Mouse (Mus musculus) liver, embryonic 16.5 days (tissue): Measurements from ENCODE around the gene Dhodh. TPM values are rescaled to one million over a fixed set of nuclear protein-coding genes. Genes with fewer than 3 reads are reported as not detected.

Experiments used
- ATAC-seq: fragments of 200-750 bp; cut with Nextera tagmentation; 2 replicates; pipeline ENCODE4 v1.8.0; 2017; ENCODE audit warnings: low read depth, mild to moderate bottlenecking, moderate number of reproducible peaks, moderate library complexity
- H3K27ac ChIP-seq: fragments of 300-500 bp; sonication (generic); 2 replicates; pipeline ENCODE4 v1.5.1; 2014; ENCODE audit warnings: mild to moderate bottlenecking, low read length
- H3K27me3 ChIP-seq: fragments of 300-500 bp; sonication (generic); 2 replicates; pipeline ENCODE4 v1.6.1; 2014; ENCODE audit warnings: low read depth, low read length, mixed read lengths; ENCODE audit not compliant: control insufficient read depth, insufficient read depth
- H3K36me3 ChIP-seq: fragments of 300-500 bp; sonication (generic); 2 replicates; pipeline ENCODE4 v1.6.1; 2014; ENCODE audit warnings: mild to moderate bottlenecking; ENCODE audit not compliant: control insufficient read depth, insufficient read depth
- H3K4me1 ChIP-seq: fragments of 300-500 bp; sonication (generic); 2 replicates; pipeline ENCODE4 v1.6.1; 2014; ENCODE audit warnings: low read depth, low read length, mixed read lengths; ENCODE audit not compliant: control insufficient read depth
- H3K4me2 ChIP-seq: fragments of 300-500 bp; sonication (generic); 2 replicates; pipeline ENCODE4 v1.6.1; 2014; ENCODE audit warnings: low read depth, low read length, mixed read lengths
- H3K4me3 ChIP-seq: fragments of 300-500 bp; sonication (generic); 2 replicates; pipeline ENCODE4 v1.5.1; 2014; ENCODE audit warnings: low read depth, mild to moderate bottlenecking, low read length
- H3K9ac ChIP-seq: fragments of 300-500 bp; sonication (generic); 2 replicates; pipeline ENCODE4 v1.6.1; 2014; ENCODE audit warnings: low read depth, low read length
- H3K9me3 ChIP-seq: fragments of 300-500 bp; sonication (generic); replicated peaks from 2 replicates; pipeline ENCODE4 v1.6.1; 2016; ENCODE audit warnings: low read length; ENCODE audit not compliant: control insufficient read depth
- WGBS: fragments of 180-500 bp; shearing (Covaris S2); extraction: QIAGEN DNeasy Blood & Tissue Kit; methylation state at CpG from one replicate; pipeline ENCODE4 v1.1.7; 2014; ENCODE audit not compliant: insufficient replicate concordance; 5-methylcytosine and 5-hydroxymethylcytosine counted together
- polyA plus RNA-seq: library from polyadenylated mRNA; unstranded; fragments of >200 nt; fragmentation: Nextera tagmentation; extraction: Ambion mirVana; gene quantifications from 2 replicates; pipeline ENCODE4 v1.2.1, GENCODE M21; 2015

Dhodh gene
- polyA plus RNA-seq, 1 experiment from 2014 or later = 16.0 TPM

GRCm38 (mm10) chr8:109592164-109592563 is 16.3 kb downstream of the Dhodh start:
- no peak overlapping the region for H3K9ac ChIP-seq
- no peaks in the 10 kb centered on the region for H3K9me3 ChIP-seq
- no peak overlapping the region for H3K4me2 ChIP-seq
- H3K4me1 ChIP-seq = no peaks in the 10 kb centered on the region; the same call in 1 of the 2 replicates
- no peak overlapping the region for H3K27ac ChIP-seq
- no peaks in the 10 kb centered on the region for H3K27me3 ChIP-seq
- no peaks in the 10 kb centered on the region; the same call in 1 of the 2 replicates for H3K36me3 ChIP-seq
- 67% methylated on average over 5 of the region's 5 CpGs for WGBS
- no peak; the same call in 1 of the 2 replicates for ATAC-seq
- no peak overlapping the region for H3K4me3 ChIP-seq

- Histone ChIP-seq H3K36me3 (no peaks in the 10 kb centered on the region; the same call in 1 of the 2 replicates), H3K9ac (no peak overlapping the region), H3K27ac (no peak overlapping the region), H3K27me3 (no peaks in the 10 kb centered on the region), H3K4me1 (no peaks in the 10 kb centered on the region; the same call in 1 of the 2 replicates), H3K9me3 (no peaks in the 10 kb centered on the region), H3K4me2 (no peak overlapping the region), H3K4me3 (no peak overlapping the region)
- 50% methylated on average over 3 of the region's 3 CpGs for WGBS
- peak; percentile 22; the same call in 1 of the 2 replicates for ATAC-seq
These were observed 17.1 kb downstream of the Dhodh start for GRCm38 (mm10) chr8:109591367-109591766.

DNA sequence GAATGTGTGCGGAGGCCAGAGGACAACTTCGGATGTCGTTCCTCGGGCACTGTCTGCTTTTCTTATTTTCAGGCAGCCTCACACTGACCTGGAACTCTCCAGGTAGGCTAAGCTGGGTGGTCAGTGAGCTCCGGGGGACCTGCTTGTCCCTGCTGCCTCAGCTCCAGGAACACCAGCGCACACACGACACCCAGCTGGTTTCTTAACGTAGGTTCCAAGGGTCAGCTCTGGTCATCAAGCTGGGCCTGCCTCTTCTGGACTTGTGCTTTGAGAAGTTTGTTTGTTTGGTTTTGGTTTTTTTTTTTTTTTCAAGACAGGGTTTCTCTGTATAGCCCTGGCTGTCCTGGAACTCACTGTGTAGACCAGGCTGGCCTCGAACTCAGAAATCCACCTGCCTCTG is 17.6 kb downstream of the Dhodh start:
- H3K27ac ChIP-seq = no peak overlapping the region
- no peaks in the 10 kb centered on the region; the same call in 1 of the 2 replicates for H3K36me3 ChIP-seq
- H3K4me1 ChIP-seq = no peaks in the 10 kb centered on the region; the same call in 1 of the 2 replicates
- WGBS = 75% methylated on average over 9 of the region's 9 CpGs
- H3K27me3 ChIP-seq = no peaks in the 10 kb centered on the region
- H3K9me3 ChIP-seq = no peaks in the 10 kb centered on the region
- ATAC-seq = no peak
- no peak overlapping the region for H3K9ac ChIP-seq
- H3K4me3 ChIP-seq = no peak overlapping the region
- H3K4me2 ChIP-seq = no peak overlapping the region

DNA sequence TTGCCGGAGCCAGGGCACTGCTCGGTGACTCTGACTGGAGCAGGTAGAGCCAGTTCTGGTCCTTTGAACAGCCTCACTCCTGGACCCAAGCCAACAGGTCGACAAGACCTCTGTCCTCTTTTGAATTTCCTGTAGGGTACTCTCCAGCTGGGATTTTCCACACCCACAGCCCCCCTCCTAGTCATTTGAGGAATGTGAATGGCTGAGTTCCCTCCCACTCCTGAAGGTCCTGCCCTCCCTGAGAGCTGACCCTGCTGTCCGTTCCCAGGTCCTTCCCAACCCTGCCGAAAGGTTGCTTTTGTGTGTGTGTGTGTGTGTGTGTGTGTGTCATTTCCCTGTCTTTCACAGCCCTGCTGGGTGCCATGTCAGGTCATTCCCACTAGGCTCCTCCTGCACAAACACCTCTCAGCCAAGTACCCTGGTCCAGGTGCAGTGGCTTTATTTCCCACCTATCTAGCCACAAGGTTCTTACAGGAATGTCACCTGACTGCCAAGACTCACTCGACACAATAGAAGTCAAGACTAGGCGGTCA is 21.4 kb downstream of the Dhodh start:
- Histone ChIP-seq H3K36me3 (no peaks in the 10 kb centered on the region), H3K27ac (no peak overlapping the region), H3K4me3 (no peak overlapping the region), H3K4me1 (peaks cover 3% of the 10 kb centered on the region), H3K27me3 (no peaks in the 10 kb centered on the region), H3K9me3 (no peaks in the 10 kb centered on the region), H3K4me2 (no peak overlapping the region), H3K9ac (no peak overlapping the region)
- peak; percentile 74 for ATAC-seq
- WGBS = 44% methylated on average over 7 of the region's 7 CpGs

DNA sequence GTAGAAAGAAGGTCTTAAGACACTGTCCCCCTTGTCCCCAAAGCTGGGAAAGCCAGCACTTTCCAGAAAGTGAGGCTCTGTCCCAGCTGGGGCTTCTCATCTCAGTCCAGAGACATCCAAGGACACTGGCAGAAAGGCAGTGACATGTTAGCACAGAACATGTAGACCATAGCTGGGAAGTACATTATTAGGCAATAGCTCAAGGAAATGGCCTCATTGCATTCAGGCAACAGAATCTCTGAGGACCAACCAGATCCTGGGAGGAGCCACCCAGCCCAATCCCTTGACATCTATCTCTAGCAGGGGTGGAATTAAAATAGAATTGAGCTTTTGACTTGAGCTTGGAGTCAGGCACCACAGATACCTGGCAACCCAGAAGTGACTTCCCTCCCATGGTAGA is 22.8 kb downstream of the Dhodh start:
- ATAC-seq = no peak
- peak overlapping the region; percentile 13 for H3K4me2 ChIP-seq
- no peak overlapping the region for H3K4me3 ChIP-seq
- H3K36me3 ChIP-seq = no peaks in the 10 kb centered on the region
- no peak overlapping the region for H3K9ac ChIP-seq
- peak overlapping the region; percentile 80 for H3K27ac ChIP-seq
- peaks cover 3% of the 10 kb centered on the region; the same call in 1 of the 2 replicates for H3K4me1 ChIP-seq
- H3K9me3 ChIP-seq = no peaks in the 10 kb centered on the region
- no peaks in the 10 kb centered on the region for H3K27me3 ChIP-seq

- peaks cover 3% of the 10 kb centered on the region; the same call in 1 of the 2 replicates for H3K4me1 ChIP-seq
- no peak overlapping the region for H3K9ac ChIP-seq
- peak; percentile 63 for ATAC-seq
- no peak overlapping the region for H3K4me3 ChIP-seq
- WGBS = 58% methylated on average over 3 of the region's 3 CpGs
- peak overlapping the region; percentile 80 for H3K27ac ChIP-seq
- no peaks in the 10 kb centered on the region for H3K9me3 ChIP-seq
- no peak overlapping the region for H3K4me2 ChIP-seq
- H3K27me3 ChIP-seq = no peaks in the 10 kb centered on the region
- no peaks in the 10 kb centered on the region for H3K36me3 ChIP-seq
These were observed 23.6 kb downstream of the Dhodh start for GRCm38 (mm10) chr8:109584830-109585229.

DNA sequence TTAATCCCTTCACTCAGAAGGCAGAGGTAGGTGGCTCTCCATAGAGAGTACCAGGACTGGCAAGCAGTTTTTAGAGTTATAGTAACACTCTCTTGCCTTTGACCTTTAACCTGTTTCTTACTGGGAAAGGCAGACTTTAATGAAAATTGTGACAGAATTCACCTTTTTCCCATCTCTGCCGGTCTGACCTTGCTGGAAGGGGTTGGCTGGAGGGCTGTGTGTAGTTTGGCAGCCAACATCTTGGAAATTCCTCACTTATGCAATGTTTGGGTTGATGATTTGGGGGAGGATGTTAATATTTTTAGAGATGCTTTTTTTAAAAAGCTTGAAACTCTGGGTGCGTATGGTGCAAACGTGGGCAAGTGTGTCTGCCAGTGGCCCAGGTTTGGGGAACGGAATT is 24.2 kb downstream of the Dhodh start:
- H3K4me2 ChIP-seq = no peak overlapping the region
- no peak overlapping the region for H3K9ac ChIP-seq
- H3K4me1 ChIP-seq = peaks cover 3% of the 10 kb centered on the region; the same call in 1 of the 2 replicates
- H3K4me3 ChIP-seq = no peak overlapping the region
- H3K27ac ChIP-seq = peak overlapping the region; percentile 32
- ATAC-seq = no peak; the same call in 1 of the 2 replicates
- no peaks in the 10 kb centered on the region for H3K27me3 ChIP-seq
- no peaks in the 10 kb centered on the region for H3K9me3 ChIP-seq
- H3K36me3 ChIP-seq = no peaks in the 10 kb centered on the region
- 65% methylated on average over 4 of the region's 4 CpGs for WGBS

DNA sequence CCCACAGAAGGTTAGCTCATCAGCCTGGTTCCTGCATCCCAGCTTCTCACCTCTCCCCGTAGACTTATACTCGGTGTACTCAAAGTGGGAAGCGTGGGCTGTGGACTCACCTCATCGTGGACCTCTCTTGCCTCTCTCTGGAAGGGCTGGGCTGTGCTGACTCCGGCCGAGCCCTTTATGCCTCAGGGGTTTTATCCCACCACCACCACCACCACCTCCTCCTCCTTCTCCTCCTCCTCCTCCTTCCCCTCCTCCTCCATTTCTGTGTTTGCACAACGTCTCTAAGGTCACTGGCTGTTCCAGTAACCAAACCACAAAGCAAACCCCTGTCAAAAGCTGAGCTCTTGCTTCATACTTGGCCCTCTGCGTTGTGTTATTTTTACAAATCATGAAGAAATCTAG is 29.6 kb downstream of the Dhodh start, which contains the start of gene Hp:
Gene Hp, minus strand, starts transcription at position 273 of the 402 bp plus-strand sequence.
- Histone ChIP-seq H3K4me1 (no peaks in the 10 kb centered on the region), H3K27me3 (no peaks in the 10 kb centered on the region), H3K9ac (no peak within 1 kb of the TSS), H3K36me3 (no peaks in the 10 kb centered on the region), H3K9me3 (no peaks in the 10 kb centered on the region), H3K4me3 (peak within 1 kb of the TSS; percentile 30), H3K4me2 (peak within 1 kb of the TSS; percentile 3), H3K27ac (peak within 1 kb of the TSS; percentile 56)
- ATAC-seq = peak; percentile 79
- WGBS = 34% methylated on average over 8 of the region's 8 CpGs

GRCm38 (mm10) chr8:109576311-109576710 is 32.2 kb downstream of the Dhodh start:
- H3K27ac ChIP-seq = no peak overlapping the region
- no peaks in the 10 kb centered on the region for H3K9me3 ChIP-seq
- no peaks in the 10 kb centered on the region for H3K27me3 ChIP-seq
- H3K36me3 ChIP-seq = no peaks in the 10 kb centered on the region
- H3K4me1 ChIP-seq = no peaks in the 10 kb centered on the region
- no peak overlapping the region for H3K4me2 ChIP-seq
- peak overlapping the region; percentile 30 for H3K4me3 ChIP-seq
- 55% methylated on average over 4 of the region's 4 CpGs for WGBS
- no peak for ATAC-seq
- H3K9ac ChIP-seq = no peak overlapping the region
